Mouse (Mus musculus): ENCODE measurements around the gene Stk38l.

Stk38l gene

DNA sequence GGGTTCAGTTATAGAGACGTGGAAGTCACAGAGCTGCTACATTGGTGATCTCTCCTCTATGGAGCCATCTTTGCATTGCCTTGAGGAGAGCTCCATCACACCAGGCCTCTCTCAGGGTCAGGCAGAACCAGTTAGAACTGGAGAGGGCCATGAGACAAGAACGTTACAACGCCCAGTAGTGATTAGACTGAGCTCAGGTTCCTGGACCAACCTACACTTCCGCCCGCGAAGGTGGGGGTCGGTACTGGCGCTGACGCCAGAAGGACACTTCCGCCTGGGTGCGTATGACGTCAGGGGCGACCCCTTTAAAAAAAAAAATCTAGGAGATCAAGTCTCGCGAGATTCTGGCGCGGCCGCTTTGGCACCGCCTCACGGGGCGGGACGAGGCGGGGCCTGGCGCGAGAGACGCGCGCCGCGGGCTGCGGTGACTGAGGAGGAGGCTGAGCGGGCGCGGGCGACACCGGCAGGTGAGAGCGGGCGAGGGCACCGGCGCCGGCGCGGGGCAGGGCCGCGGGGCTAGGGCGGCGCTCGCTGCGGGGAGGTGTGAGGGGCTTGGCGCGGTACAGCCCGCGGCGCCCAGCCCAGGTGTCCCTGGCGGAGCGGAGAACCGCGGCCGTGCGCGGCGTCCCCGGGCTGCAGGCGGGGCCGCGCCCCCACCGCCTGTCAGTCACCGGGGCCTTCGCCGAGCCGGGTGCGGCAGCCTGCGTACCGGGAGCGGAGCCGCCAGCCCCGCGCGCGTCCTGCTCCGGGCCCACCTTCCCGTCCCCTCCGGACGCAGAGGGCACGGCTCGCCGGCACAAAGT lies at the start of gene Stk38l:
Stk38l (plus strand) TSS at position 415 of the 803 bp plus-strand sequence.
- peak; percentile 98 for DNase-seq (ENCODE audit: low read depth, low spot score)

DNA sequence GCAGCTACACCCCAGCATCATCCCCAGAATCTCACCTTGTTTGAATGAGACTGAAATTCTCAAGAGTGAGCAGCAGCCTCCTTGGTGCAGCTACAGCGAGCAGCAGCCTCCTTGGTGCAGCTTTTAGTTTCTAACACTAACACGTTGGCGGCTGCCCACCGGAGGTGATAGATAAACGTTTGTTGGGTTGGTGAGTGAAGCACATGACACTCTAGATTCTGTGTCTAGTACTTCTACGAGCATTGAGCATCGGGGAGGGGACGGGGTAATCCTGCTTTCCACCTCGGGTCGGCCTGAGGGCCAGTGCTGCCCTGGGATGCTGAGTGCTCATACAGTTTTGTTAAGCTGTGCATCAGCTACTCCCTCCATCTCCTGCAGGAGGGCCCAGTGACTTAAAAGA lies 47.9 kb upstream of the Stk38l start:
- no peak for DNase-seq (ENCODE audit: low read depth, low spot score)

DNA sequence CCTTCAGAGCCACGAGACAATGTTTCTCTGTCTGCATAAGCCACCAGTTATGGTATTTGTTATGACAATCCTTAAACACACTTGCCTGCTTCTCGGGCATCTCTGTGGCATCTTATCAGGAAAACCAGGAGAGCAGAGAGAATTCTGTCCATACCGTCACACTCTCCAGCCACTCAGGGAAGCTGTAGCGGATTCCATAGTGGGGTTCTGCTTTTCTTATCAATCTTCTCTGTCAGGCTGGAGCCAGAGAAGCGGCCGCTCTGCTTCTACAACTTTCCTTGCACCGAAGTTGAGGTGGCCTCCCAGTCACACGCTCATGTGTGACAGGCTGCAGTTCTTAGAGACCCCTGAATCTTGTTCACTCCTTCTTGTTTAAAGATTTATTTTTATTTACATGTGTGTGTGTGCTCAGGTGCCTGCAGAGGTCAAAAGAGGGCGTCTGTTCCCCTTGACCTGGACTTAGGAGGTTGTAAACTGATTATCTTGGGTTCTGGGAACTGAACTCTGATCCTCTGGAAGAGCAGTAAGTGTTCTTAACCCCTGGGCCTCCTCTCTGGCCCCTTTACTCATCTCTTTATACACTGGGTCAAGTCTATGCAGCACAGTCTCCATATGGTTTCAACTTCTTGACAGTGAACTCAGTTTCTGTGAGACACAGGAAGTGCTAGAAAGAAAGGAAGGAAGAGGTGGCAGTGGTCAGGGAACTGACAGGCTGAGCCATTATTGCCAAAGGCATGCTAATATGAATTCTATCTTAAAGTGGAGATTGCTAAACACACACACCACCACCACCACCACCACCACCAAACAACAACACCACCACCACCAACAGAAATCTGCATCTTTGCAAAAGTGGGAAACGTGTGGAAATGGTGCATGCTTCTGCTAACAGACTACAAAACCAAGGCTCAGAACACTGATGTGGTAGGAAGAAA lies 46.4 kb upstream of the Stk38l start:
- DNase-seq (ENCODE audit: low read depth, low spot score): no peak

DNA sequence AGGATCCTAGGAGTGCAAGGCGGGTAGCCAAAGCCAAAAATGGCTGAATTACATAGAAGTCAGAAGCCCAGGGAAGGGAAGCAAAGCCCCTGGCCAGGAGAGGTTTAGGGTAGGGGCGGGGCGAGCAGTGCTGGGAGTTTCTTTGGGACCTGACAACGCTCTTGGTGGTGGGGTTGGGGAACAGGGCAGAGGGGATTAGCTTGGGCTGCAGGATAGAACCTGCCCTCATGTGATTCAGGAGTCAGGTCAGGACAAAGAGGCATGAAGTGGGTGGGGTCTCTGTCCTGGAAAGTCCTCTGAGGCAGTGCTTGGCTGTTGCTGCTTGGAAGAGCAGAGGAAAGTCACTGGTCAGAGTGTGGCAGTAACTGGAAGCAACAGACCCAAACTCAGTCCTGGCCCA lies 40.9 kb upstream of the Stk38l start:
- no peak for DNase-seq (ENCODE audit: low read depth, low spot score)

DNA sequence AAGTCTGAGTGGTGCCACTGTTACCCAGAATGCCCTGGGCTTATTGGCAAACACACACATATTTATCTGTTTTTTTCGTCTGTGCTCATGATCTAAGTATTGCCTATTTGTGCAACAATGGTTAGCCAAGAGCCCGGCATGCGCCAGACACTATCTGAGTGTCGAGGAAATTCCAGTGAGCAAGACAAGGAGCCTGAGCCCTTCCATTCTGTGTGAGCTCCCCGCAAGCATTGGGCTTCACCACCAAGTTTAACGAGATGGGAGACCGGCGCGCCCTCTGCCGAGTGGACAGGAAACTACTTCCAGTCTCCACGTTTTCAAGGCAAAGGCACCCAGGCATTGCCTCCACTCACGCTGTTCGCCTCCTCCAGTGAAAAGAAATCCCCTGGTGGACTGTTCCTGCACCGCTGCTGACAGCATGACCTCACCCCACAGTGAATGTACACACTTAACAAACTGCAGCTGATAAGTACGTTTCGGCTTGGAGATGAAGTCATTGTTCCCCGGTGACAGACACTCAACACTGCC lies 39.0 kb upstream of the Stk38l start:
- peak; percentile 83 for DNase-seq (ENCODE audit: low read depth, low spot score)

DNA sequence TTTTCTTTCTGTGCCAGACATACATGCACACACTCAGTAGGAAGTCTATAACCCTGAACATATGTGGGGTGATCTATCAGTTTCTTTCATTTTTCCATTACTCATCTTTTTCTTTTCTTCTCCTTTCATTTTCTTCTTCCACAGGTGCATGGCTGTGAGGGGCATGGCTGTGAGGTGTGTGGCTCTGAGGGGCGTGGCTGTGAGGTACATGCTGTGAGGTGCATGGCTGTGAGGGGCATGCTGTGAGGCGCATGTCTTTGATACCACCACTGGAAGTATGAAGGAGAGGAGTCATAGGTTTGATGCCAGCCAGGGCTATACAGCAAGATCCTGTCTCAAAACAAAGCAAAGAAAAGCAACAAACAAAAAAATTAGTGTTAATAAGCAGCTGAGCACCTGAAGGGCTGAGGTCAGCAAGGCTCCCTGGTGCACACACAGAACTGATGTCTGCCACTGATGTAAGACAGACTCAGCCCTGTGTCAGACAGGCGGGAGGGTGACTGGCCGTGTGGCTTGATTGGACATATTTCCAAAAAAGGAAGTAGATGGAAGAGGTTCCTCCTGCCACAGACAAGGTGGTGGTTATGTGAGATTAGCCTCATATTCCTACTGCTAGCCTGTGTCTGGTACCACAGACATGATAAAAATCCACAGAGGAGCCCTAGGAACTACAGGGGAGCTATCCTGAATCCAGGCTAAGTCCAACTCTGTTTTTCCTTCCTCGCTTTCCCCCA lies 38.2 kb upstream of the Stk38l start:
- DNase-seq (ENCODE audit: low read depth, low spot score): peak; percentile 23

DNA sequence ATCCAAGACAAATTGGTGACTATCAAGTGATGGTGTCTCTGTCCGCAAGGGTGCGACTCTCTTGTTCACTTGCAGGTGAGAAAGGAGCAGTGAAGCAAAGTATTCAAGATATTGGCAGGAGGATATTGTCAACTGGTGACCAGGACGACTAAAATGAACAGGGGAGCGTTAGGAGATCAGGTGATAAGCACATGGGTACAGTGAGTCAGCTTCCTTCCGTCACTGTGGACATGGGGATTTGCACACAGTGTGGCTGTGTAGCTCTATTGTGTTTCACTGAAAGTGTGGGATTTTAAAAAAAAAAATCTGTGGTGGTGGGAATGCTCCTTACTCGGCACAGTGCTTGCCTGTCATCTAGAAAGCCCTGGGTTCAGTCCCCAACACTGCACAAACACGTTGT lies 36.8 kb upstream of the Stk38l start:
- DNase-seq (ENCODE audit: low read depth, low spot score): no peak

DNA sequence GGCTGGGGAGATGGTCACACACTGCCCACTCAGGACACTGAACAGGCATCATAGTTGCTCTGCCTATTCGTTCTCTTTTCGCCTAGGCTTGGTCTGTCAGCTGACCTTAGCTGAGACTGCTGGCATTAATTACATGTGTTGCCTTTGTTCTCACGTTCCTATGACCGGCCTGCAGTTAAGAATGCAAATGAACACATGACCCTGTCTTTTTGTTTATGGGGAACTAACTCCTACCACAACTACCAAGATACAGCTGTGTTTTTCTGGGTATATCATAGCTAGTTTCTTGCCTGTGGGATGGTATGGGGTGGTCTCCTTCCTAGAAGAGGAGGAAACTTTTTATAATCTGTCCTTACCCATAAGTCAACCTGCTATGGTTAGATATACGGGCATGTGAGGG lies 35.9 kb upstream of the Stk38l start:
- DNase-seq (ENCODE audit: low read depth, low spot score): no peak

DNA sequence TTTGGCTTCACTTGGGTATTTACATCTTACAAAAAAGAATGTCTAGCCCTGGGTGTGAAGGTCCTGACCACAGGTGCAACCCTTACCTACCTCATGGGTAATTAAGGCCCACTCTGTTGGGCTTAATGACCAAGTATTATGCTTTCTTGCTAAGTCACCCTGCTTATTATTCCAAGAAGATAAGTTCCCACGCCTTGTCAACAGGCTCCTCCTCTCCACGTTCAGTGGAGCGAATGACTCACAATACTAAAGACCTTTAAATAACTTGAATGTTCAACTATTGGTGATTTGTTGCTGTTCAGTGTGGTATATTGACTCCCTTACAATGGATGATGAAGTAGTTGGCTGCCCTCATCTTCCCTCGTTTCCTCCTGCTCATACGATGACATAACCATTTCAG lies 27.0 kb upstream of the Stk38l start:
- DNase-seq (ENCODE audit: low read depth, low spot score): no peak

DNA sequence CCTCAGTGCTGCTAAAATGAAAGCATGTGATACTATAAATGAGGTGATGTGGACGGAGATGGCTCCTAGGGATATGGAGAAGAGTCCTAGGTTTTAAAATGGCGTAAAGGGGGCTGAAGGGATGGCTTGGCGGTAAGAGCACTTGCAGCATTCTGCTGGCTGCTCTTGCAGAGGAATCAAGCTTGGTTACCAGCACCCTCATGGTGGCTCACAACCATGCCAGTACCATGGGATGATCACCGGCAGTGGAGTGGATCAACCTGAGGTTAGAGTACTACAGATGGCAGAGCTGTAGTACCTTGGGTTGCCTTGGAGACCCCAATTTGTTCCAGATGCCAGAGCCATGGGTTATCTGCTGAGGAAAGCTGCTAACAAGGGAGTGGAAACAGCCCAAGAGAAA lies 26.4 kb upstream of the Stk38l start:
- DNase-seq (ENCODE audit: low read depth, low spot score): no peak

DNA sequence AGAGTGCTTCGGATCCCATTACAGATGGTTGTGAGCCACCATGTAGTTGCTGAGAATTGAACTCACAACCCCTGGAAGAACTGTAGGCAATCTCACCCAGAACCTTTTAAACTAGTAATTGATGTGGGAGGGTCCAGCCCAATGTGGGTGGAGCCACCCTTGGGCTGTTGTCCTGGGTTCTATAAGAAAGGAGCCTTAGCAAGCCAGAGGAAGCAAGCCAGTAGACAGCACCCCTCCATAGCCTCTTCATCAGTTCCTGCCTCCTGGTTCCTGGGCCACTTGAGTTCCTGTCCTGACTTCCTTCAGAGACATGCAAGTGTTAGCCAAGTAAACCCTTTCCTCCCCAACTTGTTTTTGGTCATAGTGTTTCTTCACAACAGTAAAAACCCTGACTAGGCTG lies 24.3 kb upstream of the Stk38l start:
- DNase-seq (ENCODE audit: low read depth, low spot score): no peak

DNA sequence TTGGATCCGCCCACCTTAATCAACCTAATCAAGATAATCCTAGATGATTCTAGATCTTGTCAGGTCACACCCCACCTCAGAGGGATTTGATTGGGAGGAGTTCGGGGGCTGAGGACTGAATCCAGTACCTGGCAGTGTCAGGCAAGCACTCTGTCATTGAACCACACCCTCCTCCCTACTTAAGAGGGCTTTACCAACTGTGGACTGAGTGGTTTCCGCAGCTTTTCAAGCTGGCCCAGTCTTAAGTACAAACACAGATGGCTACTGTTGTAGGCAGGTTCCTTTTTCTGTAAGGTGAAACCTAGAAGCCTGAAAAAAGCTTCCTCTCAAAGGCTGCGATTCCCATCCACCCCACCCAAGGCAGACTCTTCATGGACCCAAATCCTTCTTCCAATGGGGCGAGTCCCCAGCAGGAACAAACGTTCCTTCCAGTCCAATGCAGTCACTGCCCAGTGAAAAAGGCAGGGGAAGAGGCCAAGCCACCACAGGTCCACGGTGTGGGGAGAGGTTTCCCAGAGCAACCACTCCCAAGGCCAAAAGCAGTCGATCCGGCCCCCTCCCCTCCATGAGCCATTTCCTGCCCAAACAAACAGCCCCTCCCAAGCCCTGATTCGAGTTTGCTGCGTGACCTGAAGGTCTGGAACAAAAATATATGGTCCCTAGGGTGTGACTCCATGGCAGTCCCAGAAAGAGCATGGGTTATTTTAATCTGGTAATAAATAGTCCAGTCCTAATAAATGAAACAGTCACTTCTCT lies 22.5 kb upstream of the Stk38l start:
- peak; percentile 40 for DNase-seq (ENCODE audit: low read depth, low spot score)

DNA sequence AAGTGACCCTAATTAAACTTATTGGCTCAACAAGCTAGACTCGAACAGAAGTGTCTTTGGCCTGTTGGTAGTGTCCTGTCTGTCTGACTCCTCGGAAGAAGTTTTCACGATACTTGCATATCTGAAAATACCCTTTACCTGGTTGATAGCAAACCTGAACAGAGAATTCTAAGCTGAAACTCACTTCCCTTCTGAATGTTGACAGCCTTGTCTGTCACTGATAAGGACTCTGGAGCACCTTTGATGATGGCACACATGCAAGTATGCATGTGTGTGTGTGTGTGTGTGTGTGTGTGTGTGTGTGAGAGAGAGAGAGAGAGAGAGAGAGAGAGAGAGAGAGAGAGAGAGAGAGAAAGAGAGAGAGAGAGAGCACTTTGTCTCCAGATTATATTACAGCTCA lies 21.4 kb upstream of the Stk38l start:
- DNase-seq (ENCODE audit: low read depth, low spot score): no peak

DNA sequence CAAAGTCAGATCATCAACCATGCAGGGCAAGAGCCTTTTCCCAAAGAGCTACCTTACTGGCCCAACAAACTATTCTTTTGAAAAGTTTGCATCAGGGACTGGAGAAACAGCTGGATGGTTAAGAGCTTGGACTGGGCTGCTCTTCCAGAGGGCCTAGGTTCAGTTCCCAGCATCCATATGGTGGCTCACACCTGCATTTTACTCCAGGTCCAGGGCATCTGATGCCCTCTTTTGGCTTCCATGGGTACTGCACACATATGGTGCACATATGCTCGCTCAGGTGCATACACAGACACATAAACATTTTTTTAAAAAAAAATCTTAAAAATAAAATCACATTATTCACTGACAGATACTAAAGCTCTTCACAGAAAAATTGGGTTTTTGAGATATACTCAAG lies 19.2 kb upstream of the Stk38l start:
- DNase-seq (ENCODE audit: low read depth, low spot score): no peak

DNA sequence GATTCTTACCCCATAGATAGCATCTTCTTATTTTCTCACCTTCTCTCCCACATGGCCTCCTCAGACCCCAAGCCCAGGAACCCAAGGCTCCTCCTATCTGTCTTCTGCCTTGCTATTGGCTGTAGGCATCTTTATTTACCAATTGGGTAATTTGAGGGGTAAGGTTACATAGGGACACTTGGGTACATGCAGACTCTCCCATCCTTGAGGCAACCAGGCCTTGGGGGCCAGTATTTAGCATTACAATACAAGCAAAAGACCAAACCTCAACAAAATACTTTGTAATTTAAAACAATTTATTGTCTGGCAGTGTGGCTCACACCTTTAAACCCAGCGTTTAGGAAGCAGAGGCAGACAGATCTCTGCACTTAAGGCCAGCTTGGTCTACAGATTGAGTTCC lies 5.2 kb upstream of the Stk38l start:
- DNase-seq (ENCODE audit: low read depth, low spot score): peak; percentile 53

DNA sequence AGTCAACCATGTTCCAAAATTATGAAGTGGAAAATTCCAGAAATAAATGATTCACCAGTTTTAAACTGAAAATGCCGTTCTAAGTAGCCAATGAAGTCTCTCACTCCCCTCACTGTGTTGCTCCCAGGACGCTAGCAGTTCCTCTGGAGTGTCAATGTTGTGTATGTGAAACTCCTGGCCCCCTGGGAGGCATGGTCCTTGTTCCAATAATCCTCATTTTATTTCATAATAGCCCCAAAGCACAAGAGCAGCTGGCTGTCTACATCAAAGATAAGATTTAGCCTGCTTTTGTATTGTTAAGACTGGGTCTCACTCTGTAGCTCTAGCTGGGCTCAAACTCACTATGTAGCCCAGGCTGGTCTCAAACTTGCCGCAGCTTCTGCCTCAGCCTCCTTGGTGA lies 990 bp upstream of the Stk38l start:
- DNase-seq (ENCODE audit: low read depth, low spot score): no peak

DNA sequence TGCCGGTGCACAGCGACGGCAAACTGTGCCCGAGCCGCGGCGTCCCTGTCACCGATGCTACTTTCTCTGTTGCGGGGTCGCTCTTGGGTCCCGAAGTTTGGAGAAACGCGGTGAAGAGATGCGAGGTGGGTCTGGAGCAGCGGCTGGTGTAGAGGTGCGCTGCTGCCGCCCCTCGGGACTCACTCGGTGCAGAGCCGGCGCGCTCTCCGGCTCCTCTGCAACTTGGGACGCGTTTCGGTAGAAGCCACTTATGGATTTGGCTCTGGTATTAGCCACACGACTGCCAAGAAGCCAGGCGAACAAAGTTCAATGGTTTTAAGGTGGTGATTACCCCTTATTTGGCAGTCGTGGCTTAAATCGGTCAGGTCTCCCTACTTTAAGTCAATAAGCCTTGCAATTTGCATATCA lies 593 bp downstream of the Stk38l start:
- DNase-seq (ENCODE audit: low read depth, low spot score): peak; percentile 70

DNA sequence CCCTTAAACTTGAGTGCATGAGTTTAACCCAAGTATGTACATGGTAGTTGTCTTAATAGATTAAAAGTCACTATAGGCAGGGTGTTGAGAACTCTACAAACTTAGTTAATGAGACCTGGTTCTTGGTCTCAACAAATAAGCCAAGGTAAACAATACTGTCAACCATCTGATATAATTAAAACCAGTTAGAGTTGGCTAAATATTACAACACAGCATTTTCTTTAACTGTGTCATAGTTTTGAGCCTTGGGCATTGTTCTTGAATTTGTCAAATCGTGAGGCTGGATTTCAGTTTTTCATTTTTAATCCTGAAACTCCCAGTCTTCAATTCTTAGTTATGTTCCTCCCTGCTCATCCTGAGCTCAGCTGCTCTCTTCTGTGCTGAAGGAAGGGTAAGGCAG lies 6.2 kb downstream of the Stk38l start:
- DNase-seq (ENCODE audit: low read depth, low spot score): no peak

DNA sequence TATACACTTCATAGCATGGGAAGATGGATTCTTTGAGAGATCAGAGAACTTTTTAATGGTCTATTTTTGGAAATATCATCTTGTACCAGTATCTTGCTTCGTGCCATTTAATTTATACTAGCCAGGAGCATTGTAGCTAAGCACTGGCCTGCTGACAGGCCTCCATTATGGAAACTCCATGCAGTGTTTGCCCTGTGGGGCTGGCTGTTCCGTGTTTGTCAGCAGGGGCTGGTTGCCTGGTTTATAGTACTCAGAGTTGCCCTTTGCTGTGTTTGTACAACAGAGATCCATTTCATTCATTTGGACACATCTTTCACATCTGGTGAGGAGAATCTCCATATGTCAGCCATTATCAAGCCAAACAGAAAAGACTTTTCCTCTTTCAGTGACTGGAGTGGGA lies 6.9 kb downstream of the Stk38l start:
- no peak for DNase-seq (ENCODE audit: low read depth, low spot score)

DNA sequence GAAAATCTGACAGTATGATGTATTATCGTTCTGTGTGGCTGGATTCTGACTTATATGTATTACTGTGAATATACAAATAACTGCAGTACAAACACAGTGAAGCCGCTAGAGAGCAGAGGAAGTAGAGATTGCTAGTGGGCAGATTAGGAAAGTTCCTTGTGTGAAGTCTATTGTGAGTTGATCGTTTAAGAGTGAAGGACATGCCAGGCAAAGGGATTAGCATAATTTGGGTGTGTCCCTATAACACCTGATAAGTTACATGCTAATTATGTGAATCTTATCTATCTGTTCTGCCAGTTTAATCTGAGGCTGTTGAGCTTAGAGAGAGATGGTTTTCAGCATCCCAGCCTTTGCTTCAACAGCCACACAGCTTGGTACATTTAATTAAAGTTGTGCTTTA lies 7.4 kb downstream of the Stk38l start:
- DNase-seq (ENCODE audit: low read depth, low spot score): no peak

DNA sequence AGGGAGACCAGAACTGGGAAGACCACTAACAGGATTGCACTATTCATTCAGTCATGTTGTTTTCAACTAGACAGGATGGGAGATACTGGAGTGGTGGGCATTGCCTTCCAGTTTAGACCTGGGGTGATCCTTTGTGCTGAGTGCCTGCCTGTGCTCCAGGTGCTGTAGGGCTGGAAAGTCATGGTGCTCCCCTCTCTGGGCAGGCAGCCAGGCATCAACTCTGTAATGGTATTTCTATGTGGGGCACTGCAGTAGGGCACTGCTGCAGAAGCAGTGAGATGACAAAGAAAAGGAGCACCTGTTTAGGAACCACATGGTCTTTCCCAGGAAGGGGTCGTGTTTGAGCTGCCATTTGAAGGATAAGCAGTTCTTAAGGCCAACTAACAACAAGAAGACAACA lies 7.9 kb downstream of the Stk38l start:
- DNase-seq (ENCODE audit: low read depth, low spot score): no peak

All from ZHBTc4 (cell line).